Mouse (Mus musculus) intestine, embryonic 14.5 days (tissue): ENCODE measurements at regions not wholly inside any gene's neighbourhood (a gene's known extent, or its start where the extent isn't known, plus 50 kb on each side); places are given as distances from the start of the nearest gene placed in this dataset.

Experiments used
- ATAC-seq: fragments of 200-750 bp; cut with Nextera tagmentation; replicated peaks from 2 replicates; pipeline ENCODE4 v1.8.0; 2017; ENCODE audit warnings: low read depth, moderate number of reproducible peaks, moderate TSS enrichment, moderate library complexity; ENCODE audit not compliant: low FRiP score, low TSS enrichment
- DNase-seq: peaks from one replicate; pipeline ENCODE4 v3.0.0-alpha.2; 2018; ENCODE audit warnings: low spot score
- H3K27ac ChIP-seq: fragments of 300-500 bp; sonication (generic); 2 replicates; pipeline ENCODE4 v1.5.1; 2014; ENCODE audit warnings: low read depth, mild to moderate bottlenecking, control low read depth
- H3K27me3 ChIP-seq: fragments of 300-500 bp; sonication (generic); replicated peaks from 2 replicates; pipeline ENCODE4 v1.6.1; 2014; ENCODE audit warnings: low read length, control low read depth; ENCODE audit not compliant: control insufficient read depth, insufficient read depth
- H3K36me3 ChIP-seq: fragments of 300-500 bp; sonication (generic); 2 replicates; pipeline ENCODE4 v1.6.1; 2014; ENCODE audit warnings: low read length, control low read depth; ENCODE audit not compliant: control insufficient read depth, insufficient read depth
- H3K4me1 ChIP-seq: fragments of 300-500 bp; sonication (generic); replicated peaks from 2 replicates; pipeline ENCODE4 v1.6.1; 2014; ENCODE audit warnings: low read length, control low read depth, mixed read lengths; ENCODE audit not compliant: control insufficient read depth, insufficient read depth
- H3K4me2 ChIP-seq: fragments of 300-500 bp; sonication (generic); 2 replicates; pipeline ENCODE4 v1.6.1; 2014; ENCODE audit warnings: low read length
- H3K4me3 ChIP-seq: fragments of 300-500 bp; sonication (generic); 2 replicates; pipeline ENCODE4 v1.5.1; 2014; ENCODE audit warnings: low read depth, low read length, control low read depth, mixed read lengths
- H3K9ac ChIP-seq: fragments of 300-500 bp; sonication (generic); 2 replicates; pipeline ENCODE4 v1.6.1; 2014; ENCODE audit warnings: mild to moderate bottlenecking, low read length
- H3K9me3 ChIP-seq: fragments of 300-500 bp; sonication (generic); 2 replicates; pipeline ENCODE4 v1.6.1; 2016; ENCODE audit warnings: low read length, control low read depth; ENCODE audit not compliant: control insufficient read depth
- WGBS: fragments of 180-500 bp; shearing (Covaris S2); extraction: QIAGEN DNeasy Blood & Tissue Kit; methylation state at CpG from one replicate; pipeline ENCODE4 v1.1.7; 2014; 5-methylcytosine and 5-hydroxymethylcytosine counted together

DNA sequence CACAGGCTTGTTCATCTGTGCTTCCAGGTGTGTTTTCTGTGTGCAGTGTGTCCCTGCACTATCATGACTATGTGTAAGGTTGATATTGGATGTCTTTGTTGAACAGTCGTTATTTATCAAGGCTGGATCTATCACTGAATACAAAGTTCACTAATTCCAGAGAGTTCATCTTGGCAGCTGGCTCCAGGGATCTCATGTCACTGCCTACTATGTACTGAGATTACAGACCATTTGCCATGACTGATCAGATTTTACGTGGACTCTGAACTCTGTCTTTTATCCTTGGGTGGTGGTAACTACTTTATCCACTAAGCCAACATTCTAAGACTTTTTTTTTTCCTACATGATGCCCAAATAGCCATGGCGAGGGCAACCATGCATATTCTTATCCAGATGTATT lies 173.8 kb downstream of the Kcnj2 start:
- Histone ChIP-seq H3K4me3 (no peak overlapping the region), H3K4me2 (no peak overlapping the region), H3K27ac (no peak overlapping the region), H3K4me1 (no peaks in the 10 kb centered on the region), H3K9me3 (no peaks in the 10 kb centered on the region), H3K36me3 (no peaks in the 10 kb centered on the region), H3K9ac (no peak overlapping the region), H3K27me3 (no peaks in the 10 kb centered on the region)
- DNase-seq, result no peak
- WGBS, result 77% methylated on average over 3 of the region's 3 CpGs
- ATAC-seq, result no peak

DNA sequence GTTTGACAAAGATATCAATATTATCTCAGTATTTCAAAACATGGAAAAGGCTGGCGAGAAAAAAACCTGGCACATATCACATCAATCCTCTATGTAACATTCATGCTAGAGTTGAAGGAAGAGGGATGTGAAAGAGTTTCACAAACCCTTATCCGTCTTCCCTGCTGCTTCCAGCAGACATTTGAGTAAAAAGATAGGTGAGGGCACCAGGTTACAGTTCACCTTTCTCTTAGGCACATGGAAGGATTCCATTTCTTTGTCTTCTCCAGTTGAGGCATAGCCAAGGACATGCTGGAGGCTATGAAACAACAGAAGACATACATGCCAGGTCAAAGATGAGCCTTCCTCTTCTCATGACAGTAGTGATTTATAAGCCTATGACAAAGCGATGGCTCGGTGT lies 186.3 kb downstream of the Kcnj2 start:
- Histone ChIP-seq H3K27me3 (no peaks in the 10 kb centered on the region), H3K4me3 (no peak overlapping the region), H3K4me2 (no peak overlapping the region), H3K27ac (no peak overlapping the region), H3K9me3 (no peaks in the 10 kb centered on the region), H3K4me1 (0 out of 2 replicates have a peak, but pooled peaks cover 5% of the 10 kb centered on the region), H3K36me3 (no peaks in the 10 kb centered on the region), H3K9ac (no peak overlapping the region)
- WGBS, result 84% methylated on average over 4 of the region's 4 CpGs
- DNase-seq (no peak), ATAC-seq (no peak)

DNA sequence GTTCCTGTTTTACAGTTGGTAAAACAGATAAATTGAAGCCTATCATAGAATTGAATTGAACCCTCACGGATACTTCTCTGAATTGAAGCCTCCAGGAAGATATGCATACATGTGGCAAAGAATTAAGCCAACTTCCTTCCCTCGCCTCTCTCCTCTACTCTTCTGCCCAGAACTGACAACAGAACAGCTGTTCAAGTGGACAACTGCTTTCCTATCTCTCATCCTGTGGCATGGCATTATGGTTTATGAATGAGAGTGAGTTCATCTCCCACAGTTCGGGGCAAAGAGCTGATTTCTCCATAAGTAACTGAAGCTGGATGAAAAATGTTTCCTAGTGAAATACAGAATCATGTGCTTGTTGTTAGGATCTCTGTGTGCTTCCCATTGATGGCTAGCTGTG lies 190.6 kb downstream of the Kcnj2 start:
- Histone ChIP-seq H3K27me3 (no peaks in the 10 kb centered on the region), H3K4me3 (no peak overlapping the region), H3K9ac (no peak overlapping the region), H3K4me1 (0 out of 2 replicates have a peak, but pooled peaks cover 5% of the 10 kb centered on the region), H3K36me3 (no peaks in the 10 kb centered on the region), H3K9me3 (no peaks in the 10 kb centered on the region), H3K4me2 (no peak overlapping the region), H3K27ac (no peak overlapping the region)
- no peak for DNase-seq
- no peak for ATAC-seq
- 64% methylated on average over 3 of the region's 3 CpGs for WGBS

DNA sequence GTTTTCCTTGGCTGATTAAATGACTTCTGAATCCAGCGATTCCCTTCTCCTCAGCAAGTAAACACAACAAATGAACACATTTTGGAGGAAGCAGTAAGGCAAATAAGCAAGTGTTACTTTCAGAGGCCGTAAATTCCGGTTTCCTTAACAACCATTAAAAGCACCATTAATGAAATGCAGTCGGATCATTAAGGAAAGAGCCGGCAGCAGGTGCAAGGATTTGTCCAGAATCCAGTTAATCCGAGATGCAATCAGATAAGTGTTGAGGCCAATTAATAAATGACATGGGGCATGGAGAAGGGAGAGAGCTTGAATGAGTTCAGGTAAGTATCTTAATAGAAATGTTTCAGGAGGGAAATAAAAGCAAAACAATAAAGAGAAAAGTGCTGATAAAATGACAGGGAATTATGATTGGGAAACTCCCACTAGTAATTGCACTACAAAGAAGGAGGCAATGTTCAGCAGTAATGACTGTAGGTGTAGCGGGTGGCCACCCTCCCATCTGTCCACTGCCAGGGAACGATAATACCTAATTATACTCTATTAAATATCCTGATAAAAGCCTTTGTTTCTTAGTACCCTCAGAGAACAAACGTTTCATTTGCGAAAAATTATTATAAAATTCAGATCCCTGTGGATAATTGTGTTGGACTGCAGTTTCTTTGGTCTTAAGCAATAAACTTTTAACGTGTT lies 194.9 kb downstream of the Kcnj2 start:
- WGBS, result 76% methylated on average over 11 of the region's 11 CpGs
- no peak for ATAC-seq
- Histone ChIP-seq H3K4me1 (0 out of 2 replicates have a peak, but pooled peaks cover 5% of the 10 kb centered on the region), H3K27me3 (no peaks in the 10 kb centered on the region), H3K9me3 (no peaks in the 10 kb centered on the region), H3K4me3 (no peak overlapping the region), H3K9ac (no peak overlapping the region), H3K27ac (no peak overlapping the region), H3K4me2 (no peak overlapping the region), H3K36me3 (no peaks in the 10 kb centered on the region)
- DNase-seq, result no peak

DNA sequence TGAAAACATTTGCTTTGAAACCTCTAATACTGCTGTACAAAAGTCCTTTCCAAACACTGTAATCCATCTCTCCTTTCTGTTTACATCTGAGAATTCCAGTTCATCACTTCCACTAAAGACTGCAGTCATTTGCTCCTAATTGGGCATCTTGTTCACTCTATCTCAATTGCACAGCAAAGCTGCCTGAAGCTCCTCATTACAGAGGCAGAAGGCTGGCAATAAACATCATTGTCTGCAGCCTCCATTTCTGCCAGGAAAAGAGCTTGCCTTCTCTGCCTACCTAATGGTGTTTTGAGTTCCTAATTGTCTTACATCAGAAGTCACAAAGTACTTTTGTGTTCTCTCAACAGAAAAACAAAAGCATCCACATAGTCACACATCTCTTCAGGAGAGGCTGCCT lies 207.7 kb downstream of the Kcnj2 start:
- no peak for ATAC-seq
- H3K27ac ChIP-seq, result no peak overlapping the region
- no peaks in the 10 kb centered on the region for H3K36me3 ChIP-seq
- no peak overlapping the region for H3K9ac ChIP-seq
- no peak overlapping the region for H3K4me3 ChIP-seq
- no peak for DNase-seq
- no peaks in the 10 kb centered on the region for H3K27me3 ChIP-seq
- H3K4me2 ChIP-seq, result no peak overlapping the region
- H3K4me1 ChIP-seq, result no peaks in the 10 kb centered on the region; the same call in 1 of the 2 replicates
- H3K9me3 ChIP-seq, result no peaks in the 10 kb centered on the region

DNA sequence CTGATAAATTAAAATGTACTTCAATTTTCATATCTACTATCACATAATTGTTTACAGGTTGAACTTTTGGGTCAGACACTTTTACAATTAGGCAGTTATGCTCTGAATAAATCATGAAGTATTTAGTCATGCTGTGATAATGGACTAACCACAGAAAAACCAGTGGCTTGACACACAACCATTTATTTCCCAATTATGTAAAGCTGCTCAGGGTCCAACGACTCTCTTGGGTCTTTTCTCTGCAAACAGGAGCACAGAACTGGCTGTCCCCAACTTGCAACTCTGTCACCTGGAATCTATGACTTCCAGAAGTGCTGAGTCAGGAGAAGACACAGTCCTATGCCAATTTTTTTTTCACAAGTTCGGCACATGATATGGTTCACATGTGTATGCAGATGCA lies 214.8 kb downstream of the Kcnj2 start:
- H3K36me3 ChIP-seq, result no peaks in the 10 kb centered on the region

DNA sequence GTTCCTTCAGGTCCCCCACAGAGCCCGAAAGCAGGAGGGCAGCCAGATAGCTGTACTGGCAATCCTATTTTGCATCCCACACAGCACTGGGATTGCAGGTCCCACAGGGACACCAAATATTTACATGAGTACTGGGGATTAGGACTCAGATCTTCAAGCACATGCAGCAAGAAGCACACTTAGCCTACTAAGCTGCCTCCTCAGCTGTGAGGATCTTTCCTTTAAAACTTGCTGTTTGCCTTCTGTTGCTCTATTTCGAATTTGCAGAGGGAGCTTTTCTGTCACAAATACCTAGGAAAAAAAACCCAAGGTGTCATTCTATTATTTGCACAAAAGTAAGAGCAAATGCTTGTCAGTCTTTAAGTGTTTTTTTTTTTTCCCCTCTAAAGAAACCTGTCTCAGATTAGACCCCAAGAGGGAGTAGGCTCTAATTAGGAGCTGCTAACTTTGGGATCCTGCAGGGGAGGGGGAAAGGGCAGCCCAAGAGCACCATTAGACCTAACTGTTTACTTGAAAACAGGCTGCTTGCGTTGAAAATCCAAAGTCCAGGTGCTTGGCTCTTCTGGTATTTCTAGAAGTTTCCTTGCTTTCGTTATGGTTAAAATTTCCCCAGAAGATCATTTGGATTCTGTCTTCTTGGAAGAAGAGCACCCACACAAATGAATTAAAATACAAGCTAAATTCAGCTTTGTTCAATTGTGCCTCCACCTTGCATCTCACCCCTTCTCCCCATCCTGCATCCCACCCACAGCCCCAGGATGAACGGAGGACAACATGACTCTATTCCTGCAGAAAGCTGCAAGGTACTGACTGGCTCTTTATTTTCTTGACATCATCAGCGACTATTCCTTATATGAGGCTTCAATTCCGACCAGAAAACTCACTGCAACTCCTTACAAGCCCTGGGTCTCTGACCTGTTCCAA lies 215.5 kb downstream of the Kcnj2 start:
- no peak overlapping the region for H3K27ac ChIP-seq
- no peak overlapping the region for H3K9ac ChIP-seq
- WGBS, result 50% methylated on average over 7 of the region's 7 CpGs
- no peaks in the 10 kb centered on the region for H3K9me3 ChIP-seq
- H3K4me2 ChIP-seq, result no peak overlapping the region
- ATAC-seq (no peak), DNase-seq (no peak)
- H3K4me1 ChIP-seq, result no peaks in the 10 kb centered on the region
- no peaks in the 10 kb centered on the region for H3K36me3 ChIP-seq
- H3K27me3 ChIP-seq, result no peaks in the 10 kb centered on the region
- no peak overlapping the region for H3K4me3 ChIP-seq

More for the DNA sequence above, 214.8 kb downstream of the Kcnj2 start:
- Histone ChIP-seq H3K4me3 (no peak overlapping the region), H3K4me1 (no peaks in the 10 kb centered on the region), H3K9ac (no peak overlapping the region), H3K27me3 (no peaks in the 10 kb centered on the region), H3K27ac (no peak overlapping the region), H3K9me3 (no peaks in the 10 kb centered on the region), H3K4me2 (no peak overlapping the region)
- no peak for ATAC-seq
- no peak for DNase-seq
- WGBS, result 46% methylated on average over 2 of the region's 2 CpGs

DNA sequence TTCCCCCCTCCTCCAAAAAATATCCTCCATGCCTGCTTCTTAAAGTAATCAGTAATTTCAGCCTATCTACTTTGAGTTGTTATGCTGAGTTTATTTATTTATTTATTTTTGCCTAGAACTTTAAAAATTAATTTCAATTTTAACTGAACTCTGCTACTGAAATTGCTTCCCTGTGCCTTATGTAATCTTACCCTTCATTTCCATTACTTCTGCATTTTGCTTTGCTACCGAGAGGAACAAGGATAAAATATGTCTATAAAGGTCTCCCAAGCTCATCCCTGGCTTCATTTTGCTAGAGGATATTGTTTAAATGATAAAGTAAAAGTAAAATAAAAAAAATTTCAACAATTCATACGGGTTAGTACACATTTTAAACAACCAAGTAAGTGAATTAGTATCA lies 216.3 kb downstream of the Kcnj2 start:
- Histone ChIP-seq H3K9ac (no peak overlapping the region), H3K4me2 (no peak overlapping the region), H3K36me3 (no peaks in the 10 kb centered on the region), H3K4me3 (no peak overlapping the region), H3K27me3 (no peaks in the 10 kb centered on the region), H3K27ac (no peak overlapping the region), H3K9me3 (no peaks in the 10 kb centered on the region), H3K4me1 (no peaks in the 10 kb centered on the region)
- 64% methylated on average over 2 of the region's 2 CpGs for WGBS
- no peak for DNase-seq
- ATAC-seq, result no peak
